Mouse (Mus musculus): ENCODE results near the gene Gm34653. TPM values are rescaled to one million over a fixed set of nuclear protein-coding genes. Genes with fewer than 3 reads are reported as not detected.
"Not testable (repeated sequence)": the region's sequence is repeated elsewhere in the genome, so short reads cannot be mapped to it uniquely, and the experiment has no call there.

Gene Gm34653
- total RNA-seq (2021), result not detected
- long read RNA-seq, experiment 1, result 0 reads
- long read RNA-seq, experiment 2, result 0 reads

DNA sequence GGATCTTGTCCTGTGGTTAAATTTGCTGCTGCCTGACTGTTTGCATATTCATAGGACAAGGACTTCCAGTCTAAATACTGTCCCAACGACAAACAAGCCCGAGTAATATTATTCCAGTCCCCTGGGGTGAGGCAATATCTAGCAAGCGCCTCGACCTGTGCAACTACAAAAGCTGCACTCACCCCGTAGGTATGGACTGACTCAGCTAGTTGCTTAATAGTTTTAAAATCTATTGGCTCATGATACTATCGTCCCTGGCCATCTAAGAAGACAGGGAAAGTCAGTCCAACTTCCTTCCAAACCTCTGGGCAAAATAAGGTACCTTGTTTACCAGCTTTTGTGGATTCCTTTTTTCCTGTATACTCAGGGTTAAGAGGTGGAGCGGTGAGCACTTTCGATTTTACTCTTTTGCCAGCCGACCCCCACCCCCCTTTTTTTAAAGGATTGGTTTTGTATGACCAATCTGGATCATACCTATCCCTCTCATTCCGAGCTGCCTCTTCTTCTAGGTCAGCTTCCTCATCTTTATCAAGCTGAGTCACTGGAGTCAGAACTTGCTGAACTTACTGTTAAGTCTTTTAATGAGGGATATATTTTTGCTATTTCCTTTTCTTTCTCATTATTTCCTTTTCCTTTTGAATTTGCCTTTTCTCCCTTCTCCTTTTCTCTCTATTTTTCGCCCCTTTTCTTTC, at the start of gene Gm34653:
Gene Gm34653 (plus strand): TSS at position 242 of the 692 bp plus-strand sequence.
- DNase-seq (ENCODE audit: low spot score in 2 of 2), result not testable (repeated sequence)

DNA sequence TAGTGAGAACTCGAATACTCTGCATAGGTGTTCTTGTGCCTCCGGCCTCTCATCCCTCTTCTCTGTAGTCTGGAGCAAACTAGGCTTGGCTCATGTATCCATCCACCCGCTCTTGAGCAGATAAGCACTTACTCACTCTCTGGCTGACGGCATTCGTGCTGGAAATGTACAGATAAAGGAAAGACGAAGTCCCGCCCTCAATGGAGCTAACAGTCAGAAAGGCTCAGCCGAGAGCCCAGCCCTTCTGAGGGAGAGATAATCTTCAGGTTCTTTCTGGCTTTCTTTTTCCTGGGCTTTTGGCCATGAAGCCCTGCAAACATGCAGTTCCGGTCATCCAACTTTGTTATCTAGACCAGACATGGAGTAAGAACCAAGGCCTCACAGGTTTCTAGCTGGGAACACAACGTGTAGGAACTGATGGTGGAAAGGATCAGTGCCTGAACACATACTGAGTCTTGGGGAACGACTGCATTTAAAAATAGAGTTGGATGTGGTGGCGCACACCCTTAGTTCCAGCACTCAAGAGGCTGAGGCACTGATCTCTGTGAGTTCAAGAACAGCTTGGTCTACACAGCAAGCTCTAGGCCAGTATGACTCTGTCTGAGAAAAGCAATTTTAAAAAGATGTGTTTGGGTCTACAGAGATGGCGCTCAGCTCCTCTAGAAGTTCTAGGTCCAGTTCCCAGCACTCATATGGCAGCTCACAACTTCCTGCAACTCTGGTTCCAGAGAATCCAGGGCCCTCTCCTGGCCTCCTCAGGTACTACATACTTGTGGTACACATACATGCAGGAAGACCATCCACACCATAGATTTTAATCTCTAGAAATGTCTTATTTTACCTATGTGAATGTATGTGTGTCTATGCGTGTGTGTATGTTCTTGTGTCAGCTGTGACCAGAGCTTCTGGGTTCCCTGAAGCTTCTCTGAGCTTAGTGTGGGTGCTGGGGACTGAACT, 49.5 kb upstream of the Gm34653 start:
- DNase-seq (ENCODE audit: low spot score in 2 of 2), result no peak

DNA sequence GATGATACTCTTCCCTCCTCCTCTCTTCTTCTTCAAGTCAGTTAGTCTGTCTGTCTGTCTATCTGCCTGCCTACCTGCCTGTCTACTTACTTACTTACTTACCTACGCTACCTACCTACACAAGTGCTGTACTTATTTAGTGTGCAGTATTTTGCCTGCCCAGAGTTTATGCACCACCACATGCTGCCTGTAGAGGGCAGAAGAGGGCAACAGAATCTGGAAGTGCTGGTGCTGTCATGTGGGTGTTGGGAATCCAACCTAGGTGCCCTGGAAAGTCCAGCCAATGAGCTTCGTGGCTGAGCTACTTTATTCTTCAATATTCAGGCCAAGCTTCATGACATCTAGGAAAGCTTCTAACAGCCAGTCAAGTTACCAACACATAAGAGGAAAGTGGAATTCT, 48.7 kb upstream of the Gm34653 start:
- no peak for DNase-seq (ENCODE audit: low spot score in 2 of 2)

DNA sequence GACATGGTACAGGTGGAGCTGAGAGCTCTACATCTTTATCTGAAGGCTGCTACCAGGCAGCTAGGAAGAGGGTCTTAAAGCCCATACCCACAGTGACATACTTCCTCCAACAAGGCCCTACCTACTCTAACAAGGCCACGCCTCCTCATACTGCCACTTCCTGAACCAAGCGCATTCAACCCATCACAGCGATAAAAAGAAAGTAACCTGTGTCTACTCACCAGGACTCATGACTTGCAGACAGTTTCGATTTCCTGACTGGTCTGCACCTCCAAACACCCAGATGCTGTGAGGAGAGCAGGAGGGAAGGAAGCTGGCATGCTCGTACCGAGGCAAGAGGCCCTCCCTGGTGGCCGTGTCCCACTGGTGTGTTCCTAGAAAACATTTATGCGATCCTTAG, 42.5 kb upstream of the Gm34653 start:
- no peak for DNase-seq (ENCODE audit: low spot score in 2 of 2)

DNA sequence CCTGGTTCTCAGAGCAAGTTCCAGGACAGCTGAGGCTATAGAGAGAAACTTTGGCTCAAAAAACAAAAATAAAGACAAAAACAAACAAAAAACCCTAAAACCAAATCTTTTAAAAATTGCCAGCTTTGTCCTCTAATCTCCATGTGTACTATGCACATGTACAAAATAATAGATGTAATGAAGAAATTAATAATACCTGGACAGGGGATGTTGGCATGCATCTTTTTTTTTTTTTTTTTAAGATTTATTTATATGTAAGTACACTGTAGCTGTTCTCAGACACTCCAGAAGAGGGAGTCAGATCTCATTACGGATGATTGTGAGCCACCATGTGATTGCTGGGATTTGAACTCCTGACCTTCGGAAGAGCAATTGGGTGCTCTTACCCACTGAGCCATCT, 40.3 kb upstream of the Gm34653 start:
- not testable (repeated sequence) for DNase-seq (ENCODE audit: low spot score in 2 of 2)

DNA sequence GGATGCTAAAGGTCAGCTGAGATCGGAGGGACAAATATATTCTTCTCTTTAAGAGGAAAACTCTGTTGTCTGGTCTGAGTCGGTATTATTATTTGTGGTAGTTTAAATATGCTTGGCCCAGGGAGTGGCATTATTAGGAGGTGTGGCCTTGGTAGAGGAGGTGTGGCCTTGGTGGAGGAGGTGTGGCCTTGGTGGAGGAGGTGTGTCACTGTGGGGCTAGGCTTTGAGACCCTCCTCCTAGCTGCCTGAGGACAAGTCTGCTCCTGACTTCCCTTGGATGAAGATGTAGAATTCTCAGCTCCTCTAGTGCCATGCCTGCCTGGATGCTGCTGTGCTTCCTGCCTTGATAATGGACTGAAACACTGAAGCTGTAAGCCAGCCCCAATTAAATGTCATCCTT, 38.3 kb upstream of the Gm34653 start:
- no peak for DNase-seq (ENCODE audit: low spot score in 2 of 2)

DNA sequence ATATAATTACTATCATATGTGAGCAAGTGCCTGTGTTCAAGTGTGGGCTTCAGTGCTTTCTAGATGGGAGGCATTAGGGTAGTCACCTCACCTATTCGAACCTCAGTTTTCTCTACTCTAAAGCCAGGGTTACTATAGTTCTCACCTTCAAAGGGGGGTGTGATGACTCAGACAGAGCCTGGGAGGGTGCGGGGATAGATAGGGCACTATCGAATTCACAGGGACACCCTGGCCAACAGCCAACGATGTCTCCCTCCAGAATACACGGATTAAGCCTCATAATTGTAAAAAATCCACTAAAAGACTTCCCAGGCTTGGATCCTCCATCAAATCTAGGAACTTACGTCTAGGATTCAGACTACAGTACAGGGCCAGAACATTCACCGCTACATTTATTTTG, 37.4 kb upstream of the Gm34653 start:
- no peak for DNase-seq (ENCODE audit: low spot score in 2 of 2)

DNA sequence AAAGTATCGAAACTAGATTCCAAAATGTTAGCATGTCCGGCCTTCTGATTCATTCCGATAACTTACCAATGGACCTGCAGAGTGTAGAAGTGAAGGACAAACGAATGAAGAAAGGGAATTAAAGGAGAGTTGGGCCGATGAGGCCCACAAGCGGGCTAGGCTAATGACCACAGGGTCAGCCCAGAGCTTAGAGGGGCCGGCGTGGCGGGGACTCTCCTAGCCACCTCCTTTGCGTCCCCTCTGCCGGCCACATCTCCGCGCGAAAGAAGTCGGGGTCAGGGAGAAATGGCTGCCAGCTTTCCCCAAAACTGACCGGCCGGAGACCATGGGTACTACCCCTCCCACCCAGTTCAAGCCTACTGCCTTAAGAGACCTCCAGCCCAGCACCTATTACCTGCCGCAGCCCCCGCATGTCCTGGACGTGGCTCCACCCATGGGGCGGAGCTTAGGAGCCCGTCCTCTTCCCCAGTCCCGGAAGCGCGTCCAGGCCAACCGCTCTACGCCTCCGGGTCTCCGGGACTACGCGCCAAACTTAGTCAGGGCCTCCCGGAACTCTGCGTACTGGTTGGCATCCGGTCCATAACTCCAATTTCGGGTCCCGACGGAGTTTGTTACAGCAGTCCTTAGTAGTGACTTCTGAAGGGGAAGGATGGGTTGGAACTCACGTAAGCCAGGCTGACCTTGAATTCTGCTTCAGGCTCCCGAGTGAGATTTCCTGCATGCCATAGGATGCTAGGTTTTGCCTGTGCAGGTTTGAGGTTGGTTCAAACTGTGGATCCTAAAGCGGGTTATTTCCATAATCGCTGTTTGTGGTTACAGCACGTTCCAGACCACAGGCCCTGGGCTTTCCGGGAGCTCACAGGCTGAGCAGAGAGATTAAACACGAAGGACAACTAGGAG, 33.2 kb upstream of the Gm34653 start, which contains the start of gene Rabepk:
Gene Rabepk (minus strand): TSS at position 556 of the 900 bp plus-strand sequence.
- DNase-seq (ENCODE audit: low spot score in 2 of 2), result peak; percentile 52 to 75

DNA sequence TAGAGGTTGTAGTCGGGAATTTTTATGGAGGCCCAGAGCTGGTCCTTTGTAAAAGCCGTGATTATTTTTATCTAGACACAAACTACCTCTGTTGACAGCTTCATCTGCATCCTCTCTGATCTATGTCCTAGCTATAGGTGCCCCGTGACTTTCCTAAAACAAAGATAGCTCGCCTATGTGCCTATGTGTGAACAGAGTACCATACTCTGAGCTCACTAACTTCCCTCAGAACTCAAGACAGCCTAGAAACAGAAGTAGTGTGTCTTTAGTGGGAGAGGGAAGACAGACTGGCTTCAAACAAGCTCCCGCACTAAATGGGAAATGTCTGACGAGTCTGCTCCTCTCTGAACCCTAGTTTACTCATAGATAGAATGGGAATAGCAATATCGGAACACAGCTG, 32.4 kb upstream of the Gm34653 start:
- no peak for DNase-seq (ENCODE audit: low spot score in 2 of 2)

DNA sequence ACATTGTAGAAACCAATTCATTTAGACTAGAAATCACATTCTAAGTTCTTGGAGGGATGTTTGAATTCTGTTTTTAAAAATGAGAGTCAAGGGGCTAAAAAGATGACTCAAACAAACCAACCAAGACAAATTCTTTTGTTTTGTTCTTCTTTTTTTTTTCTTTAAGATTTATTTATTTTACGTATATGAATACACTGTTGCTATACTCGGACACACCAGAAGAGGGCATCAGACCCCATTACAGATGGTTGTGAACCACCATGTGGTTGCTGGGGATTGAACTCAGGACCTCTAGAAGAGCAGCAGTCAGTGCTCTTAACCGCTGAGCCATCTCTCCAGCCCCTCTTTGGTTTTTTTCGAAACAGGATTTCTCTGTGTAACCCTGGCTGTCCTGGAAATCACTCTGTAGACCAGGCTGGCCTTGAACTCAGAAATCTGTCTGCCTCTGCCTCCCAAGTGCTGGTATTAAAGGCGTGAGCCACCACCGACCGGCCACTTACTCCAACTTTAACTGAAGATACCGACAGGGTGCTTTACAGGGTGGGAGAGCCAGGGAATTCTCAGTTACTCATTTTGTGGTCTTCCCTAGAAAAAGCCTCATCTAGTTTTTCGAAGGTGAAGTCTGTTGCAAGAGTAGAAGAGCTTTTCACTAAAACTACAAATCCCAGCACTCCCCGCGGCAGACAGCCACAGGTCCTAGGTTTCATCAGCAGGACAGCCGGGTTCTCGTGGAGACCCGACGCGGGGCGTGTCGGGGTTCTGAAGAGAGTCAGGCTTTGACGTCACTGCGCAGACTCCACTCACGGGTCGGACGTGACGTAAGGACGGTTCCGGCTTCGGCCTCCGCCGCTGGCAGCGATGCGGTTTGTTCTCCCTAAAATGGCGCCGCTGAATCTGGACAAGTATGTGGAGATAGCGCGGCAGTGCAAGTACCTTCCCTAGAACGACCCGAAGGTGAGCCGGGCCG, 31.0 kb upstream of the Gm34653 start:
- DNase-seq (ENCODE audit: low spot score in 2 of 2), result peak; percentile 96 to 98

DNA sequence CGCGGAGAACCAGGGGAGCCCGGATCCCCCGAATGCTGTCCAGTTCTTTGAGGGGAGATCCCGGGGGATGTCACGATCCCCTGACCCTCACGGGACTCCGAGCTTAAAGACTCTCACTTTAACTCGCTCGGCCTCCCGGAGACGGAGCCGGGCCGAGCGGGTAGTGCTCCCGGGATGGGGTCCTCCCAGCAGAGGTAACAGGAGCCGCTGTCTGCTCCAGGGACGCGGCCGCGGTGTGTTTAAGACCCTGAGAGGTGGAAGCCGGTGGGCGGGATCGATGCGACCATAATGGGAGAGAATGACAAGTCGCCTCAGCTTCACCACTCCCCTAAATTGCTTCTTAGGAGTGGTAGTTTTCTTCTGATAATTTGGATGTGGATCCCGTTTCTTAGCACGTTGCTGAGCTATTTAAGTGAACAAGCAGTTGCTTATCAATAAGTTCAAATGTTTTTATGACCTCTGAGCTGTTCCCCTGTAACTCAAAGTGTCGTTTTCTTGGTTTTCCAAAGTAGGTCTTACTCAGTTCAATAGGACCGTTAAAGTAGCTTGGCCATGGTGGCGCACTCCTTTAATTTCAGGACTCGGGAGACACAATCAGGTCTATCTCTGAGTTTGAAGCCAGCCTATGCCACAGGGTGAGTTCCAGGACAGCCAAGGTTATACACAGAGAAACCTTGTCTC, 30.1 kb upstream of the Gm34653 start:
- DNase-seq (ENCODE audit: low spot score in 2 of 2), result peak; percentile 16 to 39

DNA sequence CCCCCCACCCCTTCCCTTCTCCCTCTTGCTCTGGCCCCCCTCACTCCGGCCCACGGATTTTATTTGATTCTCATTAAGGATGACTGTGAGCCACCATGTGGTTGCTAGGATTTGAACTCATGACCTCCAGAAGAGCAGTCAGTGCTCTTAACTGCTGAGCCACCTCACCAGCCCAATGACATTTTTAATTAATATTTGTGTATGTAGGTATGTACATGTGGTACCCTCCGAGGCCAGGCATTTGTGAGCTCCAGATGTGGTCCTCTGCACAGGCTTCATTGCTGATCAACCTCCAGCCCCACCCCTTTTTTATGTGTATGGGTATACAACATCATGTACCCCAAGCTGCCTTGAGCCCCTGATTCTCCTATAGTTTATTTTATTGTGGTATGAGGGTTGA, 29.1 kb upstream of the Gm34653 start:
- DNase-seq (ENCODE audit: low spot score in 2 of 2), result no peak

DNA sequence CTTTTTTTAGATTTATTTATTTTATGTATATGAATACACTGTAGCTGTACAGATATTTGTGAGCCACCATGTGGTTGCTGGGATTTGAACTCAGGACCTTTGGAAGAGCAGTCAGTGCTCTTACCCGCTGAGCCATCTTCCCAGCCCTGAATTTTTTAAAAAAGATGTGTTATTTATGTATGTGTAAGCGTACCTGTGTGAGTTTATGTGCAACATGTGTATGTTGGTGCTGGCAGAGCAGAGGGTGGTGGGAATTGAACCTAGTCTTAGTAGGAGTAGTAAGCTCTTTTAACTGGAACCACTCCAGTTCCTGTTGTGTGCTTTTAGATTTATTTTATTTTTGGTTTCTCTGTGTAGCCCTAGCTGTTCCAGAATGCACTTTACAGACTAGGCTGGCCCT, 28.6 kb upstream of the Gm34653 start:
- DNase-seq (ENCODE audit: low spot score in 2 of 2), result no peak

DNA sequence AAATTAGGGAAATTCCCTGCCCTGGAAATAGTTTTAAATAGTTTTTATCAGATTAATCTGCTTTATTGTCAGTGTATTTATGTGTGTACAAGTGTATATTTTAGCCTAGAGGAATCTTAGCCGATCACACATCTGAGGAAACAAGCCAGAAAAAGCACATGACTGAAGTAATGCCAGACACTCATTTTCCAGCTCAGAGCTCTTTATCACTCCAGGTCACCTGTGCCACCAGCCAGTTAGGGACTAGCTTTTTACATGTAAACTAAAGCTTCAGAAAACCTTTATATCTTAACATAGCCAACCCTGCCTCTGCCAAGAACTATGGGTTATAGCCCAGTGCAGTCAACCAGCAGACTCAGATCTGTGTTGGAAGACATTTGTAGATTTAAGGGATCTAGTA, 28.0 kb upstream of the Gm34653 start:
- no peak for DNase-seq (ENCODE audit: low spot score in 2 of 2)

DNA sequence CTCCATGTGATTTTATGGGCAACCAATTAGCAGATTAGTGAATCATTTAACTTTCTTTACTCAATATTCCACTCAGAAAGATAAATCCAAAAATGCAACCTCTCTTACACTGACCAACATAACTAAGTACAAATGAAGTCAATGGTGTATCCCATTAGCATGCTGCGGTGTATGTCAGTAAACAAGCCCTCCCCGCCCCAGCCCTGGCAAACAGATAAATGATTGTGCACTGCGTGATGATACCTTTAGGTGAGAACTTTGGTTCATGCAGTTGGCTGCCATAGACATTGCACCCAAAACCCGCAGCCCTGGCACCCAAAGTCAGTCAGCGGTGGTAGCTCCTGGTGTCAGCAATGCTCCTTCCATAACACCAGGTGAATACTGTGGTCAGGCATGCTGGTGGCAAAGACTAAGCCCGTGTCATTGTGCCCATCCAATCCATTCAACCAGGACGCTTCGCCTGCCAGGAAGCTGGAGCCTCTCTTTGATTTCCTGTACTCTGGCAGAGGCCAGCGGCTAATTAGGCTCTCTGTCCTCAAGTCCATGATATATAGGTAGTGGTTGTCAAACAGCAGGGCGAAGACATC, 27.4 kb upstream of the Gm34653 start:
- no peak for DNase-seq (ENCODE audit: low spot score in 2 of 2)

DNA sequence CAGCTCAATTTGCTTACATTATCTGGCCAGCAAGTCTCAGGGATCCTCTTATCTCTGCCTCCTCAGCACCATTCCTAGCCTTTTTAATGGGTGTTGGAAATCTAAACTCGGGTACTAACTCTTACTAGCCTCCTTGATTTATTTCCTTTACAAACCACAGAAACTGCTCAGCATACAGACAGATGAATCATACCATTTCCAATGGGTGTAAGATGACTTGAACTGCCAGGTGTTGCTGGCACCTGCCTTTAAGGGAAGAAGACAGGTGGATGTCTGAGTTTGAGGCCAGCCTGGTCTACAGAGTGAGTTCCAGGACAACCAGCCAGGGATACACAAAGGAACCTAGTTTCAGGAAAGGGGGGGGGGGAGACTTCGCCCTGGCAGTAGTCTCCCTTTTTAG, 24.8 kb upstream of the Gm34653 start:
- no peak for DNase-seq (ENCODE audit: low spot score in 2 of 2)

DNA sequence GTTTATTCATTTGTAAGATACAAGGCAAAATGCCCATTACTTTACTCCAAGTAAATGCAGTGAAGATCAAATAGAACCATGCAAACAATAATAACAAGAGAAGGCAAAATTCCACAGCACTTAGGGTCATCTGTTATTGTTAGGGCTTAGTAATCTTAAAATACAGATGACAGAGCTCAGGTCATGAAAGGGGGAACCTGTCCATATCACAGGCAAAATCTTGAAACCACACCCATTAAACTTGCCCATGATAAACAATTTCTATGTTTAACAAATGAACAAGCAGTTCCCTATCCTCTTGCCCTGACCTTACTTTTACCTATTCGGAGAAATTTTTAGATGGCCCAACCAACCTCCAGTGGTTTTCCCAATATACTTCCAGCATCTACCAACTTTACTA, 23.2 kb upstream of the Gm34653 start:
- no peak for DNase-seq (ENCODE audit: low spot score in 2 of 2)

DNA sequence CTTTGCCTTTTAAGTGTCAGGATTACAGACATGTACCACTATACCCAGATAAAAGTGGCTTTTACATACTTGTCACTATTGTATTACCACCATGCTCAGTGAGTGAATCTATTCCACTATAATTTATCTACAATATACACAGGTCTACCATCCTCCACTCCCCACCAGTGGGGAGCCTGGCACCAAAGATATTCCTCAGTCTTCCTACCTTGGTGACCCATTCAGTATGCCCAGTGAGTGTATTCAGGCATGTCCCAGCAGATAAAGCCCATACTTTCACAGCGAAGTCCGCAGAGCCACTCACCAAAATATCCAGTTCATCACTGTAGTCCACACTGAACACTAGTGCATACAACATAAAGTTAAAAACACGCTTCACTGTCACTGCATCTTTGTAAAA, 22.0 kb upstream of the Gm34653 start:
- DNase-seq (ENCODE audit: low spot score in 2 of 2), result no peak

DNA sequence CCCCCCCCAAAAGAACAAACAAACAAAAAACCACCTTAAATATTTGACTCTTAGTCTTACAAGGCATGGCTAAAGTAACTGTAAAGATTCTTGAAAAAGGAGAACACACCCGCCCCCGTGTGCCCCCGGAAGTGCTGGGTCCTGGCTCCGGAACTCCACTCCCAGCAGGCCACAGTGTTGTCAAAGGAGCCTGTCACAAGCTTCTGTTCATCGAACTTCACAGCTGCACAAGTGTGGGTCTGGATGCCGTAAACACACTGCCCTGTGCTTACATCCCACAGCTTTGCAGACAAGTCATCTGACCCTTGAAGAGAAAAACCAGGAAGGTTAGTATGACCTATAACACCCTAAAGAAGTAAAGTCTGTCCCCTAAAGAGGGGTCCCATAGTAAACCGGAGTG, 20.1 kb upstream of the Gm34653 start:
- DNase-seq (ENCODE audit: low spot score in 2 of 2), result no peak
